In genomic region chr15:12909171-12909570, GRCm38 (mm10) we compare ENCODE assay signal across 14 mouse cellular contexts.
DNase-seq lines count a peak whose midpoint lies in the region; ATAC-seq and TF ChIP-seq lines count a peak whose summit lies in the region.
"Had no signal": no experiment of that assay in that cellular context is flagged by ENCODE, and none has a peak within 500 bp of the region (broad histone marks: within the 10 kb centered on the region; RNA-seq: fewer than 3 reads in every experiment).

No protein-coding gene starts in this region.

- no peaks in the 10 kb centered on the region for H3K9me3 ChIP-seq in heart, embryonic 11.5 days (replicated peaks; ENCODE audit: control insufficient read depth, low read length)
- no peaks in the 10 kb centered on the region for H3K9me3 ChIP-seq in hindbrain, postnatal 0 days (ENCODE audit: low read length)
- no peaks in the 10 kb centered on the region for H3K9me3 ChIP-seq in hindbrain, embryonic 14.5 days (ENCODE audit: control insufficient read depth, low read length)
- H3K9me3 ChIP-seq: embryonic facial prominence, embryonic 10.5 days had no signal

- DNase-seq in heart, postnatal 4 days: no peak
- DNase-seq in hindbrain, postnatal 0 days (ENCODE audit: low spot score): no peak
- no peak for DNase-seq in hindbrain, embryonic 14.5 days (ENCODE audit: low spot score)
- peak; percentile 26 for DNase-seq in testis, postnatal 10 days (ENCODE audit: low spot score)
- no peak for DNase-seq in testis, postnatal 14 days (ENCODE audit: low spot score)
- DNase-seq: adrenal gland, adult 2 months; adrenal gland, postnatal 25 days; cerebellum, adult 18-20 months; cerebellum, adult 9-11 months; gastrocnemius, postnatal 36 days; heart, adult 18-20 months; kidney, adult 11 months had no signal

- no peaks in the 10 kb centered on the region for H3K27me3 ChIP-seq in heart, embryonic 11.5 days (ENCODE audit: control insufficient read depth, insufficient read depth, low read length)
- no peaks in the 10 kb centered on the region for H3K27me3 ChIP-seq in hindbrain, postnatal 0 days (ENCODE audit: insufficient read depth, low read length)
- no peaks in the 10 kb centered on the region for H3K27me3 ChIP-seq in hindbrain, embryonic 14.5 days (ENCODE audit: control insufficient read depth, insufficient read depth, low read length)

- H3K27ac ChIP-seq in heart, embryonic 11.5 days (ENCODE audit: low read depth, low read length): peak overlapping the region; percentile 12; the same call in 1 of the 2 replicates
- H3K27ac ChIP-seq in hindbrain, postnatal 0 days: no peak overlapping the region
- no peak overlapping the region for H3K27ac ChIP-seq in hindbrain, embryonic 14.5 days
- H3K27ac ChIP-seq: embryonic facial prominence, embryonic 10.5 days had no signal

- TF ChIP-seq CTCF in hindbrain, postnatal 0 days (IDR thresholded peaks at IDR 0.05; ENCODE audit: low read depth): no peak

- WGBS in heart, embryonic 11.5 days (ENCODE audit: insufficient replicate concordance): 35% methylated on average over 7 of the region's 7 CpGs
- WGBS in hindbrain, postnatal 0 days: 63% methylated on average over 7 of the region's 7 CpGs
- WGBS in hindbrain, embryonic 14.5 days: 69% methylated on average over 7 of the region's 7 CpGs

- H3K4me1 ChIP-seq in heart, embryonic 11.5 days (ENCODE audit: control insufficient read depth, insufficient read depth, low read length): peaks cover 16% of the 10 kb centered on the region
- H3K4me1 ChIP-seq in hindbrain, postnatal 0 days (ENCODE audit: insufficient read depth, low read length): no peaks in the 10 kb centered on the region
- H3K4me1 ChIP-seq in hindbrain, embryonic 14.5 days (replicated peaks; ENCODE audit: control insufficient read depth, insufficient read depth, low read length): no peaks in the 10 kb centered on the region
- H3K4me1 ChIP-seq: embryonic facial prominence, embryonic 10.5 days had no signal

- H3K4me2 ChIP-seq in heart, embryonic 11.5 days: no peak overlapping the region
- H3K4me2 ChIP-seq in hindbrain, postnatal 0 days (ENCODE audit: low read depth, low read length): no peak overlapping the region
- H3K4me2 ChIP-seq in hindbrain, embryonic 14.5 days (replicated peaks): no peak overlapping the region

- H3K4me3 ChIP-seq in heart, embryonic 11.5 days (ENCODE audit: low read depth, low read length): no peak overlapping the region
- H3K4me3 ChIP-seq in hindbrain, postnatal 0 days (ENCODE audit: low read length): no peak overlapping the region
- H3K4me3 ChIP-seq in hindbrain, embryonic 14.5 days (replicated peaks; ENCODE audit: low read length): no peak overlapping the region
- H3K4me3 ChIP-seq: embryonic facial prominence, embryonic 10.5 days had no signal

- no peak for ATAC-seq in heart, embryonic 11.5 days (replicated peaks; ENCODE audit: insufficient number of reproducible peaks, low FRiP score, low TSS enrichment)
- peak; percentile 44 for ATAC-seq in hindbrain, postnatal 0 days
- ATAC-seq in hindbrain, embryonic 14.5 days (ENCODE audit: low FRiP score): no peak

- H3K9ac ChIP-seq in heart, embryonic 11.5 days (ENCODE audit: low read depth, low read length): no peak overlapping the region
- H3K9ac ChIP-seq in hindbrain, postnatal 0 days (replicated peaks; ENCODE audit: low read length): no peak overlapping the region
- no peak overlapping the region for H3K9ac ChIP-seq in hindbrain, embryonic 14.5 days

- H3K36me3 ChIP-seq in heart, embryonic 11.5 days (ENCODE audit: control insufficient read depth, insufficient read depth, low read length): peaks cover 5% of the 10 kb centered on the region
- H3K36me3 ChIP-seq in hindbrain, postnatal 0 days (ENCODE audit: insufficient read depth, low read length): peaks cover 21% of the 10 kb centered on the region; the same call in 1 of the 2 replicates
- H3K36me3 ChIP-seq in hindbrain, embryonic 14.5 days (replicated peaks; ENCODE audit: control insufficient read depth, insufficient read depth): peaks cover 58% of the 10 kb centered on the region
